Mouse (Mus musculus) cortical plate, adult 2 months (tissue): Measurements from ENCODE around the gene Slc31a1. TPM values are rescaled to one million over a fixed set of nuclear protein-coding genes. Genes with fewer than 3 reads are reported as not detected.
A peak's percentile ranks its signal among the peaks of the same experiment; 100 is the strongest.

Experiments
- H3K27ac ChIP-seq: fragments of 200-500 bp; 2 replicates; pipeline ENCODE4 v1.5.1; 2012; ENCODE audit warnings: low read length, control low read depth, inconsistent platforms; ENCODE audit not compliant: insufficient read depth
- H3K4me1 ChIP-seq: fragments of 200-500 bp; 2 replicates; pipeline ENCODE4 v1.6.1; 2011; ENCODE audit warnings: low read length; ENCODE audit not compliant: control insufficient read depth, insufficient read depth
- H3K4me3 ChIP-seq: fragments of 200-500 bp; 2 replicates; pipeline ENCODE4 v1.5.1; 2011; ENCODE audit warnings: mild to moderate bottlenecking, low read length, control low read depth; ENCODE audit not compliant: insufficient read depth
- CTCF ChIP-seq: fragments of 200-500 bp; IDR thresholded peaks from 2 replicates; pipeline ENCODE4 v1.5.1; 2011; ENCODE audit warnings: mild to moderate bottlenecking, control low read depth, low read length; ENCODE audit not compliant: insufficient read depth; ENCODE audit errors: extremely low read depth
- POLR2A ChIP-seq: fragments of 200-500 bp; IDR thresholded peaks from 2 replicates; pipeline ENCODE4 v1.6.1; 2011; ENCODE audit warnings: mild to moderate bottlenecking, low read length, control low read depth; ENCODE audit not compliant: insufficient read depth; ENCODE audit errors: extremely low read depth
- polyA plus RNA-seq: library from polyadenylated mRNA; depleted of rRNA; stranded (reverse); fragments of >200 nt; gene quantifications from 2 replicates; pipeline ENCODE4 v1.2.3, GENCODE M21; 2012

Slc31a1 gene
- polyA plus RNA-seq, 1 experiment, result 18.1 TPM

- no peaks in the 10 kb centered on the region; the same call in 1 of the 2 replicates for H3K4me1 ChIP-seq
- no peak overlapping the region for H3K27ac ChIP-seq
- no peak overlapping the region for H3K4me3 ChIP-seq
- no peak for TF ChIP-seq CTCF
- no peak for TF ChIP-seq POLR2A
Observed at GRCm38 (mm10) chr4:62361997-62362396, 1.5 kb downstream of the Slc31a1 start.

- Histone ChIP-seq H3K4me3 (no peak overlapping the region), H3K4me1 (no peaks in the 10 kb centered on the region; the same call in 1 of the 2 replicates), H3K27ac (no peak overlapping the region)
- no peak for TF ChIP-seq POLR2A
- TF ChIP-seq CTCF, result no peak
Observed at GRCm38 (mm10) chr4:62362437-62362836, 1.9 kb downstream of the Slc31a1 start.

- no peak for TF ChIP-seq CTCF
- no peak for TF ChIP-seq POLR2A
- Histone ChIP-seq H3K4me1 (no peaks in the 10 kb centered on the region; the same call in 1 of the 2 replicates), H3K27ac (no peak overlapping the region), H3K4me3 (no peak overlapping the region)
Observed at GRCm38 (mm10) chr4:62364299-62364698, 3.8 kb downstream of the Slc31a1 start.

GRCm38 (mm10) chr4:62366291-62366690 is 5.8 kb downstream of the Slc31a1 start:
- Histone ChIP-seq H3K4me3 (no peak overlapping the region), H3K27ac (peak overlapping the region; percentile 91; the same call in 1 of the 2 replicates), H3K4me1 (no peaks in the 10 kb centered on the region)
- TF ChIP-seq POLR2A, result no peak
- TF ChIP-seq CTCF, result no peak

GRCm38 (mm10) chr4:62367586-62367985 is 7.1 kb downstream of the Slc31a1 start:
- Histone ChIP-seq H3K27ac (no peak overlapping the region), H3K4me3 (no peak overlapping the region)

GRCm38 (mm10) chr4:62369091-62369490 is 8.6 kb downstream of the Slc31a1 start:
- no peak overlapping the region for H3K27ac ChIP-seq
- TF ChIP-seq CTCF (no peak), POLR2A (no peak)
- no peak overlapping the region for H3K4me3 ChIP-seq
- H3K4me1 ChIP-seq, result no peaks in the 10 kb centered on the region

More at GRCm38 (mm10) chr4:62367586-62367985, 7.1 kb downstream of the Slc31a1 start:
- no peaks in the 10 kb centered on the region for H3K4me1 ChIP-seq
- no peak for TF ChIP-seq POLR2A

GRCm38 (mm10) chr4:62372410-62372809 is 11.9 kb downstream of the Slc31a1 start:
- Histone ChIP-seq H3K27ac (no peak overlapping the region), H3K4me1 (no peaks in the 10 kb centered on the region), H3K4me3 (no peak overlapping the region)
- TF ChIP-seq CTCF (no peak), POLR2A (no peak)

- Histone ChIP-seq H3K27ac (no peak overlapping the region), H3K4me3 (no peak overlapping the region), H3K4me1 (no peaks in the 10 kb centered on the region)
- no peak for TF ChIP-seq POLR2A
- no peak for TF ChIP-seq CTCF
Observed at GRCm38 (mm10) chr4:62372818-62373520, 12.4 kb downstream of the Slc31a1 start.

- TF ChIP-seq CTCF, result no peak
- TF ChIP-seq POLR2A, result no peak
- Histone ChIP-seq H3K4me3 (no peak overlapping the region), H3K27ac (no peak overlapping the region), H3K4me1 (no peaks in the 10 kb centered on the region)
Observed at GRCm38 (mm10) chr4:62373668-62374067, 13.1 kb downstream of the Slc31a1 start.

- H3K4me3 ChIP-seq, result no peak overlapping the region
- H3K4me1 ChIP-seq, result no peaks in the 10 kb centered on the region
- no peak overlapping the region for H3K27ac ChIP-seq
- TF ChIP-seq CTCF (no peak), POLR2A (no peak)
Observed at GRCm38 (mm10) chr4:62374342-62374741, 13.8 kb downstream of the Slc31a1 start.
